Mouse (Mus musculus) left cerebral cortex, adult 8-10 months (tissue): Measurements from ENCODE around the gene Krtap1-3. TPM values are rescaled to one million over a fixed set of nuclear protein-coding genes. Genes with fewer than 3 reads are reported as not detected.

ENCODE experiments used
- DNase-seq, 2 experiments: peaks; one replicate each; pipeline ENCODE4 v3.0.0; 2022; ENCODE audit warnings: low spot score in 2 of 2
- total RNA-seq, 4 experiments: library from RNA; stranded (reverse); gene quantifications; 2 replicates each; pipeline ENCODE4 v1.2.4; 2022

Krtap1-3 gene
- total RNA-seq, 4 experiments from 2014 or later = not detected

DNA sequence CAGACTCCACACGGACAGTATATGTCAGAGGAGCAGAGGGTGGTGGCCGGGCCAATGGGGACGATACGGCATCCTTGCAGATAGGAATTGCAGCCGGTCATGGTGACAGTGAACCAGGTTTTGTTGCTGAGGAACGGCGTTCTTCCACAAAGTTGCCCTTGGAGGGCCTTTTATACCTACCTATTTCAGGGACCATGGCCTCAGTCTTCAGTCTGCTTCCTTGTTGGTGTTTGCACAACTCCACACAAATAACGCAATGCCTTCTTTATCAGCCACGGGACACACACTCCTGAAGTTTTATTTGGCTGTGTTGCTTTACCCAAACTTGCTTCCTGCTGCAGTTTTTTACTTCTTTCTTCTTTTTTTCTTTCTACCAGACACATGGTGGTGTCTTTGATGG is 31.8 kb downstream of the Krtap1-3 start, which contains the start of gene Gm11939:
Gene Gm11939 (minus strand): TSS at position 101 of the 400 bp plus-strand sequence.
- no peak for DNase-seq

DNA sequence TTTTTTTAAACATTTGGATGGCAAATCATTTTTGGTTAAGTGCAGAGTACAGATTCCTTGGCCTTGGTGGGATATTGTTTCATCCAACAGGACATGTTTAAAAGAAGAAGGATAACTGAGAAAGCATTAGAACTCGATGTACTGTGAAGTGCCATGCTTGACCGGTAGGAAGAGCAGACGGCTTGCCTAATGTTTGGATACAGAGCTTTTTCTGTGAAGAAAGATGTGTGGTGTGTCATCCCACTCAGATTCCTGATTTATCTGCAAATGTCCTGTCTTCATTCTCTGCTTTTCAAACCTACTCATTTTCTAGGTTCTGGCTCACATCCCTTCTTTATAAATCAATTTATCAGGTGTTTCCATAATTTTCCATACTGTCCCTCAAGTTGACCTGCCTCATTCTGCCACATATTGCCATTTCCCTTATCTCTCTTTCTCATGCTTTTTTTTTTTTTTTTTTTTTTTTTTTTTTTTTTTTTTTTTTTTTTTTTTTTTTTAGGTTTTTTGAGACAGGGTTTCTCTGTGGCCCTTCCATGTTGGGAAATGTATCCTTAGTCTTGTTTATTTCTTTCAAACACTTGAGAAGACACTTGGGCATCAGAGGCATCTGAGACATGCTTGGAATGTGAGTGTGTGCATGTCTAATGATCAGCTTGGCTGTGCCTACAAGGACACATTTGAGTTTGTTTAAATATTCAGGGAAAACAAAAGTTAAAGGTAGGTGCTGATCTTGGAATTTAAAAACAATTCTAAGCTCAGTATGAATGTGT is 33.0 kb downstream of the Krtap1-3 start:
- no peak for DNase-seq

DNA sequence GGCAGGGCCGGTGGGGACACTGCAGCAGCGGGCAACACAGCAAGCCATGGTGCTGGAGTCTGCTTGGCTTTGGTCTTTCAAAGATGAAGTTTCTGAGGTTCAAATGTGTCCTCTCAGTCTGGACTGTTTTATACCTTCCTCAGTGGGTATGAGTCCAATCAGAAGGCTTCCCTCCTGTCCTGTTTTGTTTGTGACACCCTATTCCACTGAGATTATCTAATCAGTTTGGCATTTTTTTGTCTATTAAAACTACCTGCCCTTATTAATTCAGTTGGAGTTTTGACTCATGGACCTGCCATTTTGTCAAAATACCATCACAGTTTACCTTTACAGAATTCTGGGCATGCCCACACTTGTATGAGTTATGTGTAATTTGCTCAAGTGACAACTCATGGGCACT is 34.4 kb downstream of the Krtap1-3 start, which contains the start of gene Krtap3-2:
Gene Krtap3-2 (minus strand): TSS at position 101 of the 400 bp plus-strand sequence.
- DNase-seq = no peak

DNA sequence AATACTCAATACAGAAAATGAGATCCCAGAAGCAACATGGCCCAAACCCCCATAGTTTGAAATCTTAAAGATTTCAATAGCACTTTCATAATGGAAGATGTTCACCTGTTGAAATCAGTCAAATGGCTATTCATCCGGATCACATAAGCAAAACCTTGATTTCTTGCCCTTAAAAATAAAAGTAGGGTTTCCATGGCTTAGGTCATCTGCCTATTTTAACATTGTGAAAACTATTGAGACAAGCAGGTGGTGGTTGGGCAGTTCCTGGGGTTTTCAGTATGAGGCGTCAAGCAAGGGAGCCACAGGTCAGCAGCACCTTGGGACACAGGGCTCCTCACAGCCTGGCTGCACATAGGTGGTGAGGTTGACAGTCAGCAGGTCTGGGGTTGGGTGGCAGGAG is 34.9 kb downstream of the Krtap1-3 start:
- no peak for DNase-seq

DNA sequence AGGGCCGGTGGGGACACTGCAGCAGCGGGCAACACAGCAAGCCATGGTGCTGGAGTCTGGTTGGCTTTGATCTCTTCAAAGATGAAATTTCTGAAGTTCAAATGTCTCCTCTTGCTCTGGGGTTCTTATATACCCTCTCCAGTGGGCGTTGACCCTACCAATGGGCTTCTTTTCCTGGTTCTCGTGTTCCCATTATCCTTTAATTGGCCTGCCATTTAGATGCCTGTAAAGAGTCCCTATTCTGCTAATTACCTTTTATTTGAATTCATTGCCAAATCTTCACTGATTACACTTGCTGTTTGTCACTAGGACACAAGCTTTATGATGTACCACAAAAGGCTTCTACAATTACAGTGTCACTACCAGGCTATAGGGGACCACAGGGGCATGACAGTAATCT is 40.4 kb downstream of the Krtap1-3 start, which contains the start of gene Krtap3-3:
Gene Krtap3-3 (minus strand): TSS at position 101 of the 400 bp plus-strand sequence.
- no peak for DNase-seq

DNA sequence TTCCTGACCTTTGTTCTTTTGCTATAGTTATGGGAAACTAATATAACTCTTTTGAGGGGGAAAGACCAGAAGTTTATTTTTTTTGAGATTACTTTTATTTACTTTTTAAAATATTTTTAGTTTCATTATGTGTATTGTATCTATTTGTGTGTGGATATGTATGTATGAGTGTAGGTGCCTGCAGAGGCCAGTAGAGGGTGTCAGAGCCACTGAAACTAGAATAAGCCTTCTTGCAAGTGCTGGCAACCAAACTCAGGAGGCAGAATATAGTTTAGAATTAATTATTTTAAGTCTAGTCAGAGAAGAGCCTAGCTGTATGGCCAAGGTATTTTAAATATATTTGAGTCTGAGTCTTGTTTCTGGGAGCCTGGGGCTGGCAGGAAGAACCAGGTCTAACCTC is 43.2 kb downstream of the Krtap1-3 start:
- DNase-seq = no peak

Other genes with a start within 250 kb of the Krtap1-3 start
- not detected for gene Krt27, start 240.2 kb downstream of the Krtap1-3 start, total RNA-seq
- gene Krt28, start 216.4 kb downstream of the Krtap1-3 start, total RNA-seq = under 1 TPM in 1 of 4 experiments, not detected in 3; 0.21 TPM
- gene Krt10, start 202.0 kb downstream of the Krtap1-3 start, total RNA-seq = 10 to 100 TPM; 11.4 to 13.8 (median 12.0) TPM
- 10 to 100 TPM in 1 of 4 experiments, 1 to 10 TPM in 3; 8.6 to 10.0 (median 9.5) TPM for gene Krt12, start 169.1 kb downstream of the Krtap1-3 start, total RNA-seq
- not detected for gene Krt20, start 153.2 kb downstream of the Krtap1-3 start, total RNA-seq
- not detected for gene Krt23, start 98.2 kb downstream of the Krtap1-3 start, total RNA-seq
- not detected for gene Krt39, start 70.0 kb downstream of the Krtap1-3 start, total RNA-seq
- gene Krt40, start 48.2 kb downstream of the Krtap1-3 start, total RNA-seq = not detected
- gene Krtap3-3, start 40.5 kb downstream of the Krtap1-3 start, total RNA-seq = not detected
- gene Krtap3-2, start 34.5 kb downstream of the Krtap1-3 start, total RNA-seq = not detected
- gene Gm11939, start 31.9 kb downstream of the Krtap1-3 start, total RNA-seq = not detected
- gene Krtap3-1, start 24.7 kb downstream of the Krtap1-3 start, total RNA-seq = not detected
- gene Krtap1-5, start 10.3 kb downstream of the Krtap1-3 start, total RNA-seq = not detected
- gene Krtap1-4, start 7.7 kb downstream of the Krtap1-3 start, total RNA-seq = not detected
- not detected for gene Krtap9-3, start 6.8 kb upstream of the Krtap1-3 start, total RNA-seq
- gene Gm11938, start 12.0 kb upstream of the Krtap1-3 start, total RNA-seq = not detected
- not detected for gene Gm11937, start 18.9 kb upstream of the Krtap1-3 start, total RNA-seq
- gene Krtap2-4, start 23.5 kb upstream of the Krtap1-3 start, total RNA-seq = not detected
- not detected for gene Gm11562, start 29.1 kb upstream of the Krtap1-3 start, total RNA-seq
- gene Krtap4-1, start 36.9 kb upstream of the Krtap1-3 start, total RNA-seq = not detected
- not detected for gene Krtap4-2, start 43.7 kb upstream of the Krtap1-3 start, total RNA-seq
- not detected for gene Krtap4-7, start 52.8 kb upstream of the Krtap1-3 start, total RNA-seq
- gene Gm11555, start 58.9 kb upstream of the Krtap1-3 start, total RNA-seq = not detected
- not detected for gene Gm11563, start 67.6 kb upstream of the Krtap1-3 start, total RNA-seq
- not detected for gene Krtap4-6, start 74.6 kb upstream of the Krtap1-3 start, total RNA-seq
- not detected for gene Gm14190, start 99.4 kb upstream of the Krtap1-3 start, total RNA-seq
- gene Gm14180, start 143.0 kb upstream of the Krtap1-3 start, total RNA-seq = not detected
- gene Gm11595, start 181.6 kb upstream of the Krtap1-3 start, total RNA-seq = not detected
- gene Krtap4-8, start 189.4 kb upstream of the Krtap1-3 start, total RNA-seq = not detected
- not detected for gene Krtap4-9, start 193.9 kb upstream of the Krtap1-3 start, total RNA-seq
- not detected for gene Gm11596, start 202.1 kb upstream of the Krtap1-3 start, total RNA-seq
- gene Gm11569, start 207.6 kb upstream of the Krtap1-3 start, total RNA-seq = not detected
- gene Gm11554, start 213.1 kb upstream of the Krtap1-3 start, total RNA-seq = not detected
- gene Krtap4-13, start 218.6 kb upstream of the Krtap1-3 start, total RNA-seq = not detected
- not detected for gene Gm11564, start 224.3 kb upstream of the Krtap1-3 start, total RNA-seq
- gene 2300003K06Rik, start 246.7 kb upstream of the Krtap1-3 start, total RNA-seq = not detected